Mouse (Mus musculus): ENCODE data around the gene Pex3.

GRCm38 (mm10) chr10:13572003-13572402, 19.1 kb upstream of the Pex3 start:
- TF ChIP-seq CEBPB (IDR thresholded peaks at IDR 0.05; ENCODE audit: insufficient read depth, poor library complexity, severe bottlenecking) (no peak), USF1 (IDR thresholded peaks at IDR 0.05; ENCODE audit: low read depth) (no peak), TCF12 (IDR thresholded peaks at IDR 0.05; ENCODE audit: insufficient read depth, poor library complexity, severe bottlenecking) (no peak), POLR2AphosphoS2 (IDR thresholded peaks at IDR 0.05; ENCODE audit: insufficient read length, low read depth) (no peak), POLR2A (IDR thresholded peaks at IDR 0.05; ENCODE audit: insufficient read length, low read depth) (no peak), MYOD1 (IDR thresholded peaks at IDR 0.05; ENCODE audit: control insufficient read depth in 1 of 3, insufficient read length in 2 of 3, low read depth in 2 of 3) (no peak), TCF3 (IDR thresholded peaks at IDR 0.05; ENCODE audit: insufficient read length, low read depth) (no peak), MYOG (IDR thresholded peaks at IDR 0.05; ENCODE audit: control insufficient read depth in 1 of 3, insufficient read depth in 1 of 3, insufficient read length in 2 of 3, low read depth in 2 of 3) (no peak), E2F4 (IDR thresholded peaks at IDR 0.05; ENCODE audit: insufficient read depth) (no peak), MAX (IDR thresholded peaks at IDR 0.05; ENCODE audit: low read depth) (no peak), REST (IDR thresholded peaks at IDR 0.05; ENCODE audit: insufficient read depth, insufficient read length) (no peak)
